Mouse (Mus musculus): ENCODE measurements around the gene Nuak1. TPM values are rescaled to one million over a fixed set of nuclear protein-coding genes. Genes with fewer than 3 reads are reported as not detected.

Nuak1 gene
- polyA plus RNA-seq, 1 experiment from 2014 or later, result 2.4 TPM

- 55% methylated on average over 21 of the region's 21 CpGs for WGBS
- no peak overlapping the region for H3K9ac ChIP-seq (ENCODE audit: low read depth, low read length)
- peaks cover 10% of the 10 kb centered on the region; the same call in 1 of the 2 replicates for H3K4me1 ChIP-seq (replicated peaks; ENCODE audit: insufficient read depth, low read length)
- H3K9me3 ChIP-seq (replicated peaks; ENCODE audit: low read length), result no peaks in the 10 kb centered on the region
- peaks cover 5% of the 10 kb centered on the region; the same call in 1 of the 2 replicates for H3K36me3 ChIP-seq (ENCODE audit: insufficient read depth, low read length)
- H3K4me3 ChIP-seq (replicated peaks; ENCODE audit: low read depth, low read length), result no peak overlapping the region
- H3K27ac ChIP-seq, result no peak overlapping the region
- DNase-seq (ENCODE audit: low spot score), result no peak
- H3K4me2 ChIP-seq (ENCODE audit: low read length), result no peak overlapping the region
- no peak for TF ChIP-seq CTCF (IDR thresholded peaks at IDR 0.05; ENCODE audit: low read depth)
- no peaks in the 10 kb centered on the region for H3K27me3 ChIP-seq (ENCODE audit: insufficient read depth, low read length)
- ATAC-seq (replicated peaks; ENCODE audit: low FRiP score, low read depth), result no peak
Observed at GRCm38 (mm10) chr10:84433193-84433801, 7.1 kb downstream of the Nuak1 start.

DNA sequence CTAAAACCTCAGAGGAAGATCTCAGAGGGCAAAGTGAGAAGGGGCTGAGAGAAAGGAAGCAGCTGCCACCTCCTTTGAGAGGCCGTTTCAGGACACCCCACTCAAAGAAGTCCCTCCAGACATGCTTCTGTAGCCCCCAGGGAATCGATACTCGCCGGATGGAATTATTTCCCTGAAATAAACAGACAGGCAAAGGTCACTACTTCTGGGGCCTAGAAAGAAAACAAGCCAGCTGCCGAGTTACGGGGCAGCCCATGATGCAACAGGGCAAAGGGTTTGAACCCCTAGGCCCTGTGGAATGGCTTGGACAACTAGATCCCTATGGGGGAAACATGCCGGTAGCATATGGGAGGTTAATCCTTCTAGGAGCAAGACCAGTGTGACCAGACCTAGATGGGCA, 16.0 kb downstream of the Nuak1 start:
- no peak for TF ChIP-seq CTCF (IDR thresholded peaks at IDR 0.05; ENCODE audit: low read depth)
- DNase-seq (ENCODE audit: low spot score), result no peak
- Histone ChIP-seq H3K27ac (no peak overlapping the region), H3K9me3 (replicated peaks; ENCODE audit: low read length) (no peaks in the 10 kb centered on the region), H3K36me3 (ENCODE audit: insufficient read depth, low read length) (peaks cover 6% of the 10 kb centered on the region; the same call in 1 of the 2 replicates), H3K4me2 (ENCODE audit: low read length) (no peak overlapping the region), H3K4me3 (replicated peaks; ENCODE audit: low read depth, low read length) (no peak overlapping the region), H3K27me3 (ENCODE audit: insufficient read depth, low read length) (no peaks in the 10 kb centered on the region), H3K9ac (ENCODE audit: low read depth, low read length) (no peak overlapping the region), H3K4me1 (replicated peaks; ENCODE audit: insufficient read depth, low read length) (peaks cover 7% of the 10 kb centered on the region; the same call in 1 of the 2 replicates)
- 45% methylated on average over 7 of the region's 7 CpGs for WGBS
- no peak for ATAC-seq (replicated peaks; ENCODE audit: low FRiP score, low read depth)

DNA sequence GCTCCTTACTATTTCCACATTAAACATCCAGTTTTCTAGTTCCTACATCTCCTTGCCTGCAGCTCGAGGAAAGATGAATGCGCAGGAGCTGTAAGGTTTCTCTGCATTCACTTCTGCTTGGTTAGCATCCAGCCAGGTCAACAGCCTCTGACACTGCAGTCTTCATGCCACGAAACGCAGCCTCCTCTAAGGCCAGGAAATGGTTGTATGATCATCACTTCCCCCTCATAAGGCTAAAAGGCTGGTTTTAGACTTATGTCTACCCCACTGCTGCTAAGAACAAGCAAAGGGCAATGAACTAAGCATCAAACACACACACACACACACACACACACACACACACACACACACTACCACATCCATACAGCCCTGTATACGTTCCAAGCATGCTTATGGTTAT, 16.5 kb downstream of the Nuak1 start:
- Histone ChIP-seq H3K27me3 (ENCODE audit: insufficient read depth, low read length) (no peaks in the 10 kb centered on the region), H3K27ac (no peak overlapping the region), H3K4me3 (replicated peaks; ENCODE audit: low read depth, low read length) (no peak overlapping the region), H3K4me2 (ENCODE audit: low read length) (no peak overlapping the region), H3K9me3 (replicated peaks; ENCODE audit: low read length) (no peaks in the 10 kb centered on the region), H3K9ac (ENCODE audit: low read depth, low read length) (no peak overlapping the region), H3K4me1 (replicated peaks; ENCODE audit: insufficient read depth, low read length) (peaks cover 7% of the 10 kb centered on the region; the same call in 1 of the 2 replicates), H3K36me3 (ENCODE audit: insufficient read depth, low read length) (peaks cover 6% of the 10 kb centered on the region; the same call in 1 of the 2 replicates)
- 68% methylated on average over 5 of the region's 5 CpGs for WGBS
- no peak for ATAC-seq (replicated peaks; ENCODE audit: low FRiP score, low read depth)
- no peak for TF ChIP-seq CTCF (IDR thresholded peaks at IDR 0.05; ENCODE audit: low read depth)
- no peak for DNase-seq (ENCODE audit: low spot score)

- no peaks in the 10 kb centered on the region for H3K27me3 ChIP-seq (ENCODE audit: insufficient read depth, low read length)
- H3K4me1 ChIP-seq (replicated peaks; ENCODE audit: insufficient read depth, low read length), result peaks cover 9% of the 10 kb centered on the region; the same call in 1 of the 2 replicates
- DNase-seq (ENCODE audit: low spot score) (no peak), ATAC-seq (replicated peaks; ENCODE audit: low FRiP score, low read depth) (no peak)
- H3K4me2 ChIP-seq (ENCODE audit: low read length), result no peak overlapping the region
- no peak overlapping the region for H3K4me3 ChIP-seq (replicated peaks; ENCODE audit: low read depth, low read length)
- no peaks in the 10 kb centered on the region for H3K9me3 ChIP-seq (replicated peaks; ENCODE audit: low read length)
- no peak for TF ChIP-seq CTCF (IDR thresholded peaks at IDR 0.05; ENCODE audit: low read depth)
- no peak overlapping the region for H3K27ac ChIP-seq
- H3K9ac ChIP-seq (ENCODE audit: low read depth, low read length), result no peak overlapping the region
- H3K36me3 ChIP-seq (ENCODE audit: insufficient read depth, low read length), result peaks cover 6% of the 10 kb centered on the region; the same call in 1 of the 2 replicates
- 95% methylated on average over 6 of the region's 6 CpGs for WGBS
Observed at GRCm38 (mm10) chr10:84420589-84420988, 19.8 kb downstream of the Nuak1 start.

- Histone ChIP-seq H3K9ac (ENCODE audit: low read depth, low read length) (no peak overlapping the region), H3K4me2 (ENCODE audit: low read length) (no peak overlapping the region), H3K9me3 (replicated peaks; ENCODE audit: low read length) (no peaks in the 10 kb centered on the region), H3K4me3 (replicated peaks; ENCODE audit: low read depth, low read length) (no peak overlapping the region), H3K27ac (no peak overlapping the region), H3K27me3 (ENCODE audit: insufficient read depth, low read length) (no peaks in the 10 kb centered on the region), H3K4me1 (replicated peaks; ENCODE audit: insufficient read depth, low read length) (0 out of 2 replicates have a peak, but pooled peaks cover 3% of the 10 kb centered on the region), H3K36me3 (ENCODE audit: insufficient read depth, low read length) (peaks cover 6% of the 10 kb centered on the region; the same call in 1 of the 2 replicates)
- no peak for DNase-seq (ENCODE audit: low spot score)
- no peak for TF ChIP-seq CTCF (IDR thresholded peaks at IDR 0.05; ENCODE audit: low read depth)
- ATAC-seq (replicated peaks; ENCODE audit: low FRiP score, low read depth), result no peak
Observed at GRCm38 (mm10) chr10:84418421-84418820, 22.0 kb downstream of the Nuak1 start.

DNA sequence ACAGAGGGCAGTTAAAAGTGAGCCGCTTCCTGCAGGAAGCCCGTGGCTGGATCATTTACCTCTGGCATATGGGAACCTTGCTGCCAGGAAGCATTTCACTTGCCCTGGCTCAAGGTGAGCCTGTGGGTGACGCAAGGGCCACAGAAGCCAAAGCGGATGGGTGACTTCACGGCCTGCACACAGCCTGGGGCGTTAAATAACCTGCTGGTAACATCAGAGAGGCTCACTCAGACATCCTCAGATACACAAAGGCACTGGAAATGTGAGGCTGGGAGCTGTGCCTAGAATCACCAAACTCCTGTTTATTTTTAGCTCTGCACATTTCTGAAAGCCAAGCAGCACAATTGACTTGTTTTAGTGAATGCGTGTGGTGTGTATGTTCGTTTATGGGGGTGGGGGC, 23.6 kb downstream of the Nuak1 start:
- no peaks in the 10 kb centered on the region for H3K9me3 ChIP-seq (replicated peaks; ENCODE audit: low read length)
- H3K36me3 ChIP-seq (ENCODE audit: insufficient read depth, low read length), result peaks cover 5% of the 10 kb centered on the region; the same call in 1 of the 2 replicates
- H3K27me3 ChIP-seq (ENCODE audit: insufficient read depth, low read length), result no peaks in the 10 kb centered on the region
- 0 out of 2 replicates have a peak, but pooled peaks cover 3% of the 10 kb centered on the region for H3K4me1 ChIP-seq (replicated peaks; ENCODE audit: insufficient read depth, low read length)
- H3K4me3 ChIP-seq (replicated peaks; ENCODE audit: low read depth, low read length), result no peak overlapping the region
- no peak for ATAC-seq (replicated peaks; ENCODE audit: low FRiP score, low read depth)
- WGBS, result 68% methylated on average over 8 of the region's 8 CpGs
- H3K27ac ChIP-seq, result no peak overlapping the region
- TF ChIP-seq CTCF (IDR thresholded peaks at IDR 0.05; ENCODE audit: low read depth), result no peak
- DNase-seq (ENCODE audit: low spot score), result no peak
- no peak overlapping the region for H3K9ac ChIP-seq (ENCODE audit: low read depth, low read length)
- H3K4me2 ChIP-seq (ENCODE audit: low read length), result no peak overlapping the region
